Mouse (Mus musculus): ENCODE measurements at regions not wholly inside any gene's neighbourhood (a gene's known extent, or its start where the extent isn't known, plus 50 kb on each side); places are given as distances from the start of the nearest gene placed in this dataset.
"Not testable (repeated sequence)": the region's sequence is repeated elsewhere in the genome, so short reads cannot be mapped to it uniquely, and the experiment has no call there.

GRCm38 (mm10) chr1:140018756-140019155 is 160.3 kb upstream of the Cfhr2 start:
- DNase-seq = no peak

- DNase-seq = peak; percentile 90 to 93
These were observed 127.5 kb upstream of the Cfhr2 start for GRCm38 (mm10) chr1:139986036-139986435.

- DNase-seq = no peak
These were observed 93.3 kb upstream of the Cfhr2 start for GRCm38 (mm10) chr1:139951821-139952220.

GRCm38 (mm10) chr1:139929321-139929720 is 70.8 kb upstream of the Cfhr2 start:
- not testable (repeated sequence) for DNase-seq
